Mouse (Mus musculus) intestine, embryonic 15.5 days (tissue): ENCODE results near the gene Olfr1093. TPM values are rescaled to one million over a fixed set of nuclear protein-coding genes. Genes with fewer than 3 reads are reported as not detected.

Experiments used
- ATAC-seq: fragments of 200-750 bp; cut with Nextera tagmentation; 2 replicates; pipeline ENCODE4 v1.8.0; 2017; ENCODE audit warnings: moderate TSS enrichment, moderate library complexity
- H3K27ac ChIP-seq: fragments of 300-500 bp; sonication (generic); 2 replicates; pipeline ENCODE4 v1.5.1; 2015; ENCODE audit warnings: mild to moderate bottlenecking, inconsistent platforms
- H3K27me3 ChIP-seq: fragments of 300-500 bp; sonication (generic); replicated peaks from 2 replicates; pipeline ENCODE4 v1.6.1; 2015; ENCODE audit warnings: inconsistent platforms
- H3K36me3 ChIP-seq: fragments of 300-500 bp; sonication (generic); 2 replicates; pipeline ENCODE4 v1.6.1; 2015; ENCODE audit warnings: inconsistent platforms
- H3K4me1 ChIP-seq: fragments of 300-500 bp; sonication (generic); replicated peaks from 2 replicates; pipeline ENCODE4 v1.6.1; 2015; ENCODE audit warnings: inconsistent platforms
- H3K4me2 ChIP-seq: fragments of 300-500 bp; sonication (generic); replicated peaks from 2 replicates; pipeline ENCODE4 v1.6.1; 2015; ENCODE audit warnings: mild to moderate bottlenecking, inconsistent platforms
- H3K4me3 ChIP-seq: fragments of 300-500 bp; sonication (generic); replicated peaks from 2 replicates; pipeline ENCODE4 v1.5.1; 2015; ENCODE audit warnings: inconsistent platforms
- H3K9ac ChIP-seq: fragments of 300-500 bp; sonication (generic); 2 replicates; pipeline ENCODE4 v1.6.1; 2015; ENCODE audit warnings: inconsistent platforms
- H3K9me3 ChIP-seq: fragments of 300-500 bp; sonication (generic); 2 replicates; pipeline ENCODE4 v1.6.1; 2016; ENCODE audit warnings: inconsistent platforms
- WGBS: fragments of 180-500 bp; shearing (Covaris S2); methylation state at CpG from one replicate; pipeline ENCODE4 v1.1.7; 2015; 5-methylcytosine and 5-hydroxymethylcytosine counted together
- polyA plus RNA-seq: library from polyadenylated mRNA; unstranded; fragments of >200 nt; fragmentation: Nextera tagmentation; extraction: Ambion mirVana; gene quantifications from 2 replicates; pipeline ENCODE4 v1.2.1, GENCODE M21; 2015

Olfr1093 gene
- not detected in 2 replicates for polyA plus RNA-seq

DNA sequence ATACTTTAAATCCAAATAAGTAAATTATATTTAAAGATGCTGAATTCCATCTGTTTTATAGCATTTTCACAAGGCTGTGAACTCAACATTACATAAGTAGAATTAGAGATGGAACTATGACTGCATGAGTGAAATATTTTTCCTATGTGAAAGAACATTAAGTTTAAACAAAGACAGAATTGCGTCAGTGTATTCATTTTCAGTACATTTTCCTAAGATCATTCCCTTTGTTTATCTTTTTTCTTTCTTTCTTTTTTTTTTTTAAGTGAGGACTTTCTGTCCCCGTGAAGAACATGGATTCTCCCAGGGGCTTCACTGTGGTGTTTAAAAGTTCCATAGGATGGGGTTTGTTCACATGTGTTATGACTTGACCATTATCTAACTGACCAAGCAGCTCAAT lies at the start of gene Olfr1093:
Olfr1093 (plus strand) TSS at position 301 of the 400 bp plus-strand sequence.
- H3K4me1 ChIP-seq, result no peaks in the 10 kb centered on the region
- no peak within 1 kb of the TSS for H3K9ac ChIP-seq
- no peak within 1 kb of the TSS for H3K4me3 ChIP-seq
- no peaks in the 10 kb centered on the region for H3K9me3 ChIP-seq
- 63% methylated on average over 2 of the region's 2 CpGs for WGBS
- H3K4me2 ChIP-seq, result no peak within 1 kb of the TSS
- H3K36me3 ChIP-seq, result no peaks in the 10 kb centered on the region
- no peak within 1 kb of the TSS for H3K27ac ChIP-seq
- no peak for ATAC-seq
- no peaks in the 10 kb centered on the region for H3K27me3 ChIP-seq

DNA sequence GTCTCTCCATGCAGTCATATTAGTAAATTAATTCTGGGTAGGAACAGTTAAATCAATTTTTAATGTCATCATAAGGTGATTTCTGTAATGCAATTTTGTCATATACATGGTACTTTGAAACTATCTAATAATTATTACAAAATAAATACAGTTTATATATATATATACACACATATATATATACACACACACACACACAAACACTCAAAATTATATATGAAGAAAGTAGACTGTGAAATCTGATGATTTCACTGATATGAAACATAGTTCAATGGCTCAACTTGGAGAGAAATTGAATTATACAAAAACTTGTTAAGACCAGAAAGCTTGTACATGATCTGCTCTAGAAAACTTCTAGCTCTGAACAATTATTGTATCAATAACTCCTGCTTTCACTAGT lies 48.7 kb upstream of the Olfr1093 start, which contains the start of gene Olfr1089:
Olfr1089 (minus strand) TSS at position 101 of the 400 bp plus-strand sequence.
- ATAC-seq, result no peak
- Histone ChIP-seq H3K4me2 (no peak within 1 kb of the TSS), H3K9me3 (no peaks in the 10 kb centered on the region), H3K9ac (no peak within 1 kb of the TSS), H3K27ac (no peak within 1 kb of the TSS), H3K27me3 (no peaks in the 10 kb centered on the region), H3K4me3 (no peak within 1 kb of the TSS), H3K36me3 (no peaks in the 10 kb centered on the region), H3K4me1 (no peaks in the 10 kb centered on the region)

DNA sequence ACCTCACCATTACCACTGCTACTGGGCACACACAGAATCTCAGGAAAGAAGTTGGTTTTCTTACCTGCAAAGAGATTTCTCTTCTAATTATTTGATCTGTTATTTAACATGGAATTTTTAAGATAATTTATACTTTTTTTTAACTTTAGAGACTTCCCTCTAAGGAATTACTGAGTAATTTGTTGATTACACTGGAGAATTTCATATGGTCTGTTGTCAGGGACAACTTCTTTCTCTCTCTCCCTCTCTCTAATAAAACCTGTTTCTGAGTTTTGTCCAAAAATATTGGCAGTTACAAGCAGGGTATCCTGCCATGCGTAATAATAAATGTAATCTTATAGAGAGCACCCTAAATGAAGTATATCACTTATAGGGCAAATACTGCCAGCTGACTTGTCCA lies 23.4 kb upstream of the Olfr1093 start, which contains the start of gene Olfr1090:
Olfr1090 (minus strand) TSS at position 101 of the 400 bp plus-strand sequence.
- Histone ChIP-seq H3K4me3 (no peak within 1 kb of the TSS), H3K9ac (no peak within 1 kb of the TSS), H3K9me3 (no peaks in the 10 kb centered on the region), H3K27me3 (no peaks in the 10 kb centered on the region), H3K4me2 (no peak within 1 kb of the TSS), H3K36me3 (no peaks in the 10 kb centered on the region), H3K4me1 (no peaks in the 10 kb centered on the region), H3K27ac (no peak within 1 kb of the TSS)
- ATAC-seq, result no peak
- 91% methylated on average over 1 of the region's 1 CpGs for WGBS

DNA sequence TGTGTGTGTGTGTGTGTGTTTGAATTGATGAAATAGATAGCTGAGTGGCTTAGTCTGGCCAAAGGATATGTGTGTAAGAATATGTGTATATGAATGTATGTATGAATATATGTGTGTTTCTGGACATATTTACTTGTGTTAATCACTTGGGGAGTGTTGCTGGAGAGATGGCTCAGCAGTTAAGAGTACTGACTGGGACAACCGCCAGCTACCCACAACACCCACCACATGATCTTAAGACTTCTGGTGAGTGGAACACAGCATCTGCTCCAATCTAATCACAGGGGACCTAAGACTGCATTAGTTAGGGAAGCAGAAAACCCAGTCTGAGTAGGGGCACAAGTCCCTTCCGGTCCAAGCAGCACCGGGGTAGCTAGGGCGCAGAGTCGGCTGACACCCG lies 21.2 kb upstream of the Olfr1093 start:
- Histone ChIP-seq H3K27me3 (no peaks in the 10 kb centered on the region), H3K36me3 (no peaks in the 10 kb centered on the region), H3K9ac (no peak overlapping the region), H3K27ac (no peak overlapping the region), H3K4me3 (no peak overlapping the region), H3K4me1 (no peaks in the 10 kb centered on the region), H3K9me3 (no peaks in the 10 kb centered on the region), H3K4me2 (no peak overlapping the region)
- 97% methylated on average over 6 of the region's 6 CpGs for WGBS
- no peak for ATAC-seq

DNA sequence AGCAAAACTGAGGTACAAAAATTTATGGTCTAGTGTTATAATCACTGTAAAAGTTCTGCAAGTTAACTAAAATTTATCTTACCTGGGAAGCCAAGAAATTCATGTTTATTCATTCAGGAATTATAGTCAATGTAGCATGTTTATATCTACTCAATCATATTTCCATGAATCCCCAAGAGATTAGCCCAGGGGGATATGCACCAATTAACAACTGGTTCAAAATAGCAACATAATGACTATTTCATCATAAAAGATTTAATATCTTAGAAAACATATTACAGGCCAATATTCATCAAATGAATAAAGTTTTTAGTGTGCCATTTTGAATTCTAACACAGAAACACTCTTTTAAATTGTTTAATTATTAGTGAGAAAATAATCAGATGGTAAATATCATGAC lies 27.6 kb downstream of the Olfr1093 start, which contains the start of gene Olfr141:
Olfr141 (minus strand) TSS at position 101 of the 400 bp plus-strand sequence.
- H3K4me3 ChIP-seq, result no peak within 1 kb of the TSS
- H3K9ac ChIP-seq, result no peak within 1 kb of the TSS
- H3K27me3 ChIP-seq, result no peaks in the 10 kb centered on the region
- no peak within 1 kb of the TSS for H3K4me2 ChIP-seq
- no peak within 1 kb of the TSS for H3K27ac ChIP-seq
- H3K4me1 ChIP-seq, result no peaks in the 10 kb centered on the region
- H3K36me3 ChIP-seq, result no peaks in the 10 kb centered on the region
- no peaks in the 10 kb centered on the region for H3K9me3 ChIP-seq
- no peak for ATAC-seq

GRCm38 (mm10) chr2:86824363-86824762 lies 42.1 kb downstream of the Olfr1093 start, which contains the start of gene Olfr1094:
Gene Olfr1094 (plus strand): TSS chr2:86824663.
- H3K4me3 ChIP-seq, result no peak within 1 kb of the TSS
- H3K27ac ChIP-seq, result no peak within 1 kb of the TSS
- no peaks in the 10 kb centered on the region for H3K36me3 ChIP-seq
- no peak within 1 kb of the TSS for H3K9ac ChIP-seq
- no peak for ATAC-seq
- no peaks in the 10 kb centered on the region for H3K27me3 ChIP-seq
- H3K4me2 ChIP-seq, result no peak within 1 kb of the TSS
- no peaks in the 10 kb centered on the region for H3K4me1 ChIP-seq
- H3K9me3 ChIP-seq, result no peaks in the 10 kb centered on the region

Other genes with a start within 250 kb of the Olfr1093 start
- gene Olfr1079, start 240.0 kb upstream of the Olfr1093 start, polyA plus RNA-seq, result not detected in 2 replicates
- gene Olfr1080, start 224.2 kb upstream of the Olfr1093 start, polyA plus RNA-seq, result not detected in 2 replicates
- not detected in 2 replicates for gene Olfr1082, start 183.5 kb upstream of the Olfr1093 start, polyA plus RNA-seq
- not detected in 2 replicates for gene Olfr1084, start 142.8 kb upstream of the Olfr1093 start, polyA plus RNA-seq
- not detected in 2 replicates for gene Olfr1085, start 120.5 kb upstream of the Olfr1093 start, polyA plus RNA-seq
- gene Olfr1086, start 102.4 kb upstream of the Olfr1093 start, polyA plus RNA-seq, result not detected in 2 replicates
- not detected in 2 replicates for gene Olfr1087, start 84.1 kb upstream of the Olfr1093 start, polyA plus RNA-seq
- not detected in 2 replicates for gene Olfr1089, start 48.8 kb upstream of the Olfr1093 start, polyA plus RNA-seq
- not detected in 2 replicates for gene Olfr1090, start 23.5 kb upstream of the Olfr1093 start, polyA plus RNA-seq
- gene Olfr141, start 27.5 kb downstream of the Olfr1093 start, polyA plus RNA-seq, result not detected in 2 replicates
- not detected in 2 replicates for gene Olfr1094, start 42.2 kb downstream of the Olfr1093 start, polyA plus RNA-seq
- not detected in 2 replicates for gene Olfr1095, start 69.2 kb downstream of the Olfr1093 start, polyA plus RNA-seq
- gene Gm13723, start 92.3 kb downstream of the Olfr1093 start, polyA plus RNA-seq, result not detected in 2 replicates
- gene Olfr1097, start 109.7 kb downstream of the Olfr1093 start, polyA plus RNA-seq, result not detected in 2 replicates
- gene Olfr1098, start 142.1 kb downstream of the Olfr1093 start, polyA plus RNA-seq, result not detected in 2 replicates
- not detected in 2 replicates for gene Olfr1099, start 178.2 kb downstream of the Olfr1093 start, polyA plus RNA-seq
- not detected in 2 replicates for gene Olfr1100, start 197.5 kb downstream of the Olfr1093 start, polyA plus RNA-seq
- gene Olfr1101, start 208.7 kb downstream of the Olfr1093 start, polyA plus RNA-seq, result not detected in 2 replicates
- gene Olfr1102, start 215.9 kb downstream of the Olfr1093 start, polyA plus RNA-seq, result not detected in 2 replicates
- gene Olfr1104, start 244.6 kb downstream of the Olfr1093 start, polyA plus RNA-seq, result not detected in 2 replicates